Mouse (Mus musculus) liver, embryonic 14.5 days (tissue): ENCODE data around the gene Flrt1.

ENCODE experiments used
- CTCF ChIP-seq: IDR thresholded peaks from 2 replicates; pipeline ENCODE4 v1.5.1; 2016; ENCODE audit warnings: antibody characterized with exemption, low read depth, control low read depth
- EP300 ChIP-seq: IDR thresholded peaks from 2 replicates; pipeline ENCODE4 v1.6.1; 2016; ENCODE audit warnings: antibody characterized with exemption, low read depth

- TF ChIP-seq CTCF = no peak
- no peak for TF ChIP-seq EP300
Measured at GRCm38 (mm10) chr19:7070775-7071174, 34.8 kb downstream of the Flrt1 start.
